Mouse (Mus musculus): ENCODE data around the gene Zfp280c. TPM values are rescaled to one million over a fixed set of nuclear protein-coding genes. Genes with fewer than 3 reads are reported as not detected.
A peak's percentile ranks its signal among the peaks of the same experiment; 100 is the strongest.

Gene Zfp280c
- polyA plus RNA-seq, 1 experiment: 4.1 TPM

- Histone ChIP-seq H3K36me3 (ENCODE audit: control insufficient read depth, insufficient read depth, low read length) (no peaks in the 10 kb centered on the region), H3K4me3 (ENCODE audit: control insufficient read depth, low read depth, low read length) (no peak overlapping the region), H3K27me3 (ENCODE audit: control insufficient read depth, insufficient read depth, low read length) (no peaks in the 10 kb centered on the region), H3K27ac (ENCODE audit: control insufficient read depth, insufficient read depth, low read depth, low read length) (no peak overlapping the region), H3K4me1 (ENCODE audit: control insufficient read depth, insufficient read depth, low read length) (no peaks in the 10 kb centered on the region)
- no peak for TF ChIP-seq CTCF (IDR thresholded peaks at IDR 0.05; ENCODE audit: control insufficient read depth, insufficient read depth, insufficient replicate concordance, low read depth, low read length)
- no peak for TF ChIP-seq POLR2A (IDR thresholded peaks at IDR 0.05; ENCODE audit: control insufficient read depth, low read depth, low read length)
These were observed 1.7 kb upstream of the Zfp280c start for GRCm38 (mm10) chrX:48596053-48596452.

GRCm38 (mm10) chrX:48593721-48594098 is 594 bp downstream of the Zfp280c start:
- H3K27me3 ChIP-seq (ENCODE audit: control insufficient read depth, insufficient read depth, low read length): no peaks in the 10 kb centered on the region
- peak overlapping the region; percentile 60; the same call in 1 of the 2 replicates for H3K27ac ChIP-seq (ENCODE audit: control insufficient read depth, insufficient read depth, low read depth, low read length)
- TF ChIP-seq CTCF (IDR thresholded peaks at IDR 0.05; ENCODE audit: control insufficient read depth, insufficient read depth, insufficient replicate concordance, low read depth, low read length) (no peak), POLR2A (IDR thresholded peaks at IDR 0.05; ENCODE audit: control insufficient read depth, low read depth, low read length) (no peak)

GRCm38 (mm10) chrX:48583332-48583731 is 11.0 kb downstream of the Zfp280c start:
- H3K4me1 ChIP-seq (ENCODE audit: control insufficient read depth, insufficient read depth, low read length): no peaks in the 10 kb centered on the region
- no peak overlapping the region for H3K27ac ChIP-seq (ENCODE audit: control insufficient read depth, insufficient read depth, low read depth, low read length)
- no peaks in the 10 kb centered on the region for H3K36me3 ChIP-seq (ENCODE audit: control insufficient read depth, insufficient read depth, low read length)
- no peaks in the 10 kb centered on the region for H3K27me3 ChIP-seq (ENCODE audit: control insufficient read depth, insufficient read depth, low read length)
- TF ChIP-seq POLR2A (IDR thresholded peaks at IDR 0.05; ENCODE audit: control insufficient read depth, low read depth, low read length): no peak
- no peak for TF ChIP-seq CTCF (IDR thresholded peaks at IDR 0.05; ENCODE audit: control insufficient read depth, insufficient read depth, insufficient replicate concordance, low read depth, low read length)
- no peak overlapping the region for H3K4me3 ChIP-seq (ENCODE audit: control insufficient read depth, low read depth, low read length)

More at GRCm38 (mm10) chrX:48593721-48594098, 594 bp downstream of the Zfp280c start:
- no peaks in the 10 kb centered on the region for H3K4me1 ChIP-seq (ENCODE audit: control insufficient read depth, insufficient read depth, low read length)
- no peaks in the 10 kb centered on the region for H3K36me3 ChIP-seq (ENCODE audit: control insufficient read depth, insufficient read depth, low read length)
- H3K4me3 ChIP-seq (ENCODE audit: control insufficient read depth, low read depth, low read length): peak overlapping the region; percentile 88

GRCm38 (mm10) chrX:48532175-48532574 is 62.1 kb downstream of the Zfp280c start:
- H3K4me1 ChIP-seq (ENCODE audit: control insufficient read depth, insufficient read depth, low read length): no peaks in the 10 kb centered on the region
- H3K27me3 ChIP-seq (ENCODE audit: control insufficient read depth, insufficient read depth, low read length): no peaks in the 10 kb centered on the region
- no peak overlapping the region for H3K27ac ChIP-seq (ENCODE audit: control insufficient read depth, insufficient read depth, low read depth, low read length)
- no peaks in the 10 kb centered on the region for H3K36me3 ChIP-seq (ENCODE audit: control insufficient read depth, insufficient read depth, low read length)
- no peak for TF ChIP-seq POLR2A (IDR thresholded peaks at IDR 0.05; ENCODE audit: control insufficient read depth, low read depth, low read length)
- TF ChIP-seq CTCF (IDR thresholded peaks at IDR 0.05; ENCODE audit: control insufficient read depth, insufficient read depth, insufficient replicate concordance, low read depth, low read length): peak; percentile 23; the same call in 1 of the 2 replicates
- H3K4me3 ChIP-seq (ENCODE audit: control insufficient read depth, low read depth, low read length): no peak overlapping the region

GRCm38 (mm10) chrX:48526435-48526834 is 67.9 kb downstream of the Zfp280c start:
- Histone ChIP-seq H3K27me3 (ENCODE audit: control insufficient read depth, insufficient read depth, low read length) (no peaks in the 10 kb centered on the region), H3K27ac (ENCODE audit: control insufficient read depth, insufficient read depth, low read depth, low read length) (no peak overlapping the region), H3K4me3 (ENCODE audit: control insufficient read depth, low read depth, low read length) (no peak overlapping the region), H3K4me1 (ENCODE audit: control insufficient read depth, insufficient read depth, low read length) (no peaks in the 10 kb centered on the region), H3K36me3 (ENCODE audit: control insufficient read depth, insufficient read depth, low read length) (no peaks in the 10 kb centered on the region)
- TF ChIP-seq CTCF (IDR thresholded peaks at IDR 0.05; ENCODE audit: control insufficient read depth, insufficient read depth, insufficient replicate concordance, low read depth, low read length) (no peak), POLR2A (IDR thresholded peaks at IDR 0.05; ENCODE audit: control insufficient read depth, low read depth, low read length) (no peak)

GRCm38 (mm10) chrX:48525866-48526265 is 68.4 kb downstream of the Zfp280c start:
- no peaks in the 10 kb centered on the region for H3K4me1 ChIP-seq (ENCODE audit: control insufficient read depth, insufficient read depth, low read length)
- no peaks in the 10 kb centered on the region for H3K36me3 ChIP-seq (ENCODE audit: control insufficient read depth, insufficient read depth, low read length)
- H3K27me3 ChIP-seq (ENCODE audit: control insufficient read depth, insufficient read depth, low read length): no peaks in the 10 kb centered on the region
- no peak overlapping the region for H3K27ac ChIP-seq (ENCODE audit: control insufficient read depth, insufficient read depth, low read depth, low read length)
- TF ChIP-seq CTCF (IDR thresholded peaks at IDR 0.05; ENCODE audit: control insufficient read depth, insufficient read depth, insufficient replicate concordance, low read depth, low read length) (no peak), POLR2A (IDR thresholded peaks at IDR 0.05; ENCODE audit: control insufficient read depth, low read depth, low read length) (no peak)
- no peak overlapping the region for H3K4me3 ChIP-seq (ENCODE audit: control insufficient read depth, low read depth, low read length)

- TF ChIP-seq CTCF (IDR thresholded peaks at IDR 0.05; ENCODE audit: control insufficient read depth, insufficient read depth, insufficient replicate concordance, low read depth, low read length): no peak
- TF ChIP-seq POLR2A (IDR thresholded peaks at IDR 0.05; ENCODE audit: control insufficient read depth, low read depth, low read length): no peak
- Histone ChIP-seq H3K36me3 (ENCODE audit: control insufficient read depth, insufficient read depth, low read length) (no peaks in the 10 kb centered on the region), H3K4me3 (ENCODE audit: control insufficient read depth, low read depth, low read length) (no peak overlapping the region), H3K27ac (ENCODE audit: control insufficient read depth, insufficient read depth, low read depth, low read length) (no peak overlapping the region), H3K4me1 (ENCODE audit: control insufficient read depth, insufficient read depth, low read length) (no peaks in the 10 kb centered on the region), H3K27me3 (ENCODE audit: control insufficient read depth, insufficient read depth, low read length) (no peaks in the 10 kb centered on the region)
These were observed 69.0 kb downstream of the Zfp280c start for GRCm38 (mm10) chrX:48525332-48525731.

- TF ChIP-seq POLR2A (IDR thresholded peaks at IDR 0.05; ENCODE audit: control insufficient read depth, low read depth, low read length) (no peak), CTCF (IDR thresholded peaks at IDR 0.05; ENCODE audit: control insufficient read depth, insufficient read depth, insufficient replicate concordance, low read depth, low read length) (no peak)
- Histone ChIP-seq H3K27ac (ENCODE audit: control insufficient read depth, insufficient read depth, low read depth, low read length) (no peak overlapping the region), H3K4me3 (ENCODE audit: control insufficient read depth, low read depth, low read length) (no peak overlapping the region), H3K27me3 (ENCODE audit: control insufficient read depth, insufficient read depth, low read length) (no peaks in the 10 kb centered on the region), H3K4me1 (ENCODE audit: control insufficient read depth, insufficient read depth, low read length) (peaks cover 5% of the 10 kb centered on the region), H3K36me3 (ENCODE audit: control insufficient read depth, insufficient read depth, low read length) (no peaks in the 10 kb centered on the region)
These were observed 70.8 kb downstream of the Zfp280c start for GRCm38 (mm10) chrX:48523512-48523911.

Data from testis, adult 2 months (tissue).